ENCODE assay signal across 14 mouse cellular contexts in genomic region chr5:115438667-115439066, GRCm38 (mm10). TPM values are rescaled to one million over a fixed set of nuclear protein-coding genes. Genes with fewer than 3 reads are reported as not detected.
DNase-seq lines count a peak whose midpoint lies in the region; ATAC-seq and TF ChIP-seq lines count a peak whose summit lies in the region.
"Had no signal": no experiment of that assay in that cellular context is flagged by ENCODE, and none has a peak within 500 bp of the region (broad histone marks: within the 10 kb centered on the region; RNA-seq: fewer than 3 reads in every experiment).

No protein-coding gene starts in this region.

- H3K4me1 ChIP-seq in ES-Bruce4 (ENCODE audit: control insufficient read depth, insufficient read depth, low read length), result peaks cover 18% of the 10 kb centered on the region
- peaks cover 43% of the 10 kb centered on the region for H3K4me1 ChIP-seq in embryonic facial prominence, embryonic 11.5 days (ENCODE audit: control insufficient read depth, insufficient read depth, low read length)
- H3K4me1 ChIP-seq in hindbrain, embryonic 10.5 days (replicated peaks), result peaks cover 80% of the 10 kb centered on the region
- peaks cover 77% of the 10 kb centered on the region for H3K4me1 ChIP-seq in midbrain, embryonic 13.5 days (replicated peaks)
- H3K4me1 ChIP-seq: liver, embryonic 15.5 days had no signal

- H3K4me3 ChIP-seq in ES-Bruce4 (ENCODE audit: low read depth, low read length), result no peak overlapping the region
- H3K4me3 ChIP-seq in embryonic facial prominence, embryonic 11.5 days (ENCODE audit: low read depth, low read length), result no peak overlapping the region
- H3K4me3 ChIP-seq in hindbrain, embryonic 10.5 days, result peak overlapping the region; percentile 100
- peak overlapping the region; percentile 99 for H3K4me3 ChIP-seq in midbrain, embryonic 13.5 days (replicated peaks)
- H3K4me3 ChIP-seq: erythroblast, embryonic 14.5 days; liver, embryonic 15.5 days had no signal

- no peak for TF ChIP-seq EP300 in ES-Bruce4 (IDR thresholded peaks at IDR 0.05; ENCODE audit: insufficient read depth, low read depth, low read length)

- WGBS in embryonic facial prominence, embryonic 11.5 days, result 8% methylated on average over 7 of the region's 7 CpGs
- WGBS in hindbrain, embryonic 10.5 days, result 25% methylated on average over 7 of the region's 7 CpGs
- WGBS in midbrain, embryonic 13.5 days, result 14% methylated on average over 7 of the region's 7 CpGs

- TF ChIP-seq POLR2A in ES-Bruce4 (IDR thresholded peaks at IDR 0.05; ENCODE audit: insufficient read depth, low read length), result no peak

- H3K27ac ChIP-seq in ES-Bruce4 (ENCODE audit: insufficient read depth, low read length), result peak overlapping the region; percentile 33; the same call in 1 of the 2 replicates
- peak overlapping the region; percentile 99 for H3K27ac ChIP-seq in embryonic facial prominence, embryonic 11.5 days (replicated peaks; ENCODE audit: low read depth, low read length)
- H3K27ac ChIP-seq in hindbrain, embryonic 10.5 days, result peak overlapping the region; percentile 100
- peak overlapping the region; percentile 100 for H3K27ac ChIP-seq in midbrain, embryonic 13.5 days
- H3K27ac ChIP-seq: liver, embryonic 15.5 days had no signal

- ATAC-seq in embryonic facial prominence, embryonic 11.5 days (replicated peaks; ENCODE audit: insufficient number of reproducible peaks, low FRiP score, low TSS enrichment, low read depth), result no peak
- no peak for ATAC-seq in midbrain, embryonic 13.5 days

- no peak overlapping the region for H3K9ac ChIP-seq in ES-Bruce4 (ENCODE audit: low read depth, poor library complexity, severe bottlenecking)
- H3K9ac ChIP-seq in embryonic facial prominence, embryonic 11.5 days (replicated peaks; ENCODE audit: low read length), result peak overlapping the region; percentile 48
- peak overlapping the region; percentile 100 for H3K9ac ChIP-seq in midbrain, embryonic 13.5 days (replicated peaks)
- H3K9ac ChIP-seq: liver, embryonic 15.5 days had no signal

- no peak for TF ChIP-seq CTCF in ES-Bruce4 (IDR thresholded peaks at IDR 0.05; ENCODE audit: low read depth, low read length)

- no peaks in the 10 kb centered on the region for H3K36me3 ChIP-seq in ES-Bruce4 (ENCODE audit: control insufficient read depth, insufficient read depth, low read length, poor library complexity, severe bottlenecking)
- H3K36me3 ChIP-seq in embryonic facial prominence, embryonic 11.5 days (replicated peaks; ENCODE audit: control insufficient read depth, insufficient read depth, low read depth, low read length), result peaks cover 16% of the 10 kb centered on the region
- H3K36me3 ChIP-seq in hindbrain, embryonic 10.5 days, result peaks cover 93% of the 10 kb centered on the region
- H3K36me3 ChIP-seq in midbrain, embryonic 13.5 days, result peaks cover 53% of the 10 kb centered on the region
- H3K36me3 ChIP-seq: liver, embryonic 15.5 days had no signal

- DNase-seq in embryonic facial prominence, embryonic 11.5 days (ENCODE audit: low spot score), result no peak
- peak; percentile 58 for DNase-seq in hindbrain, embryonic 10.5 days (ENCODE audit: low spot score)
- no peak for DNase-seq in spleen, postnatal 10 days (ENCODE audit: low spot score in 2 of 2)
- DNase-seq in frontal cortex, postnatal 10 days (ENCODE audit: low spot score in 2 of 2), result no peak
- no peak for DNase-seq in gastrocnemius, adult 8-10 months (ENCODE audit: low spot score in 2 of 2)
- DNase-seq: cerebellum, adult 8-10 months; gastrocnemius, postnatal 25 days; kidney, adult 2 months had no signal

- H3K9me3 ChIP-seq in ES-Bruce4 (replicated peaks; ENCODE audit: control insufficient read depth, insufficient read depth, low read length, poor library complexity, severe bottlenecking), result no peaks in the 10 kb centered on the region
- H3K9me3 ChIP-seq in embryonic facial prominence, embryonic 11.5 days (replicated peaks; ENCODE audit: control insufficient read depth, low read length), result no peaks in the 10 kb centered on the region
- H3K9me3 ChIP-seq in hindbrain, embryonic 10.5 days, result no peaks in the 10 kb centered on the region
- H3K9me3 ChIP-seq in midbrain, embryonic 13.5 days, result no peaks in the 10 kb centered on the region
- H3K9me3 ChIP-seq: liver, embryonic 15.5 days had no signal

- peak overlapping the region; percentile 34 for H3K4me2 ChIP-seq in embryonic facial prominence, embryonic 11.5 days (ENCODE audit: low read depth, low read length)
- peak overlapping the region; percentile 96 for H3K4me2 ChIP-seq in midbrain, embryonic 13.5 days (replicated peaks)
- H3K4me2 ChIP-seq: liver, embryonic 15.5 days had no signal

- H3K27me3 ChIP-seq in ES-Bruce4 (ENCODE audit: control insufficient read depth, insufficient read depth, low read length, poor library complexity, severe bottlenecking), result no peaks in the 10 kb centered on the region
- H3K27me3 ChIP-seq in embryonic facial prominence, embryonic 11.5 days (ENCODE audit: control insufficient read depth, insufficient read depth, low read length), result no peaks in the 10 kb centered on the region
- H3K27me3 ChIP-seq in hindbrain, embryonic 10.5 days (ENCODE audit: insufficient read depth, poor library complexity, severe bottlenecking), result no peaks in the 10 kb centered on the region
- H3K27me3 ChIP-seq in midbrain, embryonic 13.5 days, result no peaks in the 10 kb centered on the region

RNA-seq across cellular contexts. Expression of gene Msi1, which starts 9.3 kb away (rescaled TPM):
- polyA plus RNA-seq in ES-Bruce4 (2011; ENCODE audit: insufficient read depth, insufficient read length, low read depth, missing spikeins), result 48.7 and 49.2 TPM in 2 replicates
- 52.4 and 53.9 TPM in 2 replicates for polyA plus RNA-seq in embryonic facial prominence, embryonic 11.5 days (2014; fragmentation: Nextera tagmentation; extraction: Ambion mirVana)
- 167 and 222 TPM in 2 replicates for polyA plus RNA-seq in hindbrain, embryonic 10.5 days (2016; fragmentation: Nextera tagmentation; extraction: Ambion mirVana)
- 112 and 133 TPM in 2 replicates for polyA plus RNA-seq in midbrain, embryonic 13.5 days (2015; fragmentation: Nextera tagmentation; extraction: Ambion mirVana)
- under 1 TPM in 2 of 4 experiments, not detected in 2; 0.19 to 0.27 TPM for total RNA-seq in gastrocnemius, adult 8-10 months (2022)

RNA-seq across cellular contexts. Expression of gene Pla2g1b, which starts 27.4 kb away (rescaled TPM):
- 55.4 and 63.2 TPM in 2 replicates for polyA plus RNA-seq in ES-Bruce4 (2011; ENCODE audit: insufficient read depth, insufficient read length, low read depth, missing spikeins)
- polyA plus RNA-seq in embryonic facial prominence, embryonic 11.5 days (2014; fragmentation: Nextera tagmentation; extraction: Ambion mirVana), result not detected in 2 replicates
- 0.51 TPM in 1 of 2 replicates, not detected in the other for polyA plus RNA-seq in hindbrain, embryonic 10.5 days (2016; fragmentation: Nextera tagmentation; extraction: Ambion mirVana)
- not detected in 2 replicates for polyA plus RNA-seq in midbrain, embryonic 13.5 days (2015; fragmentation: Nextera tagmentation; extraction: Ambion mirVana)
- total RNA-seq in gastrocnemius, adult 8-10 months (2022), result not detected
- total RNA-seq: gastrocnemius, postnatal 25 days; heart, postnatal 25 days; left cerebral cortex, adult 8-10 months had no signal
- polyA plus RNA-seq: erythroblast, embryonic 14.5 days; liver, embryonic 15.5 days had no signal

RNA-seq across cellular contexts. Expression of gene Sirt4, which starts 45.9 kb away (rescaled TPM):
- polyA plus RNA-seq in ES-Bruce4 (2011; ENCODE audit: insufficient read depth, insufficient read length, low read depth, missing spikeins), result 22.2 and 28.3 TPM in 2 replicates
- 12.7 and 17.2 TPM in 2 replicates for polyA plus RNA-seq in embryonic facial prominence, embryonic 11.5 days (2014; fragmentation: Nextera tagmentation; extraction: Ambion mirVana)
- 17.2 and 17.3 TPM in 2 replicates for polyA plus RNA-seq in hindbrain, embryonic 10.5 days (2016; fragmentation: Nextera tagmentation; extraction: Ambion mirVana)
- 26.1 and 28.7 TPM in 2 replicates for polyA plus RNA-seq in midbrain, embryonic 13.5 days (2015; fragmentation: Nextera tagmentation; extraction: Ambion mirVana)
- total RNA-seq in gastrocnemius, adult 8-10 months (2022), result 10 to 100 TPM in 1 of 4 experiments, 1 to 10 TPM in 3; 7.2 to 13.5 (median 9.4) TPM

Comparison
In these comparisons a context has a peak if more than half of its experiments do, and no peak if none do; other contexts are left out.
1. H3K27ac ChIP-seq: peak in every context shown above with its lines; median percentile 100 in hindbrain, embryonic 10.5 days; 100 in midbrain, embryonic 13.5 days; 99 in embryonic facial prominence, embryonic 11.5 days; 33 in ES-Bruce4.
2. H3K4me3 ChIP-seq: peak in hindbrain, embryonic 10.5 days (single experiment) and midbrain, embryonic 13.5 days (single experiment); none in ES-Bruce4 (single experiment) and embryonic facial prominence, embryonic 11.5 days (single experiment).
3. RNA of gene Pla2g1b, which starts 27.4 kb away (polyA plus RNA-seq): 55.4 to 63.2 TPM in ES-Bruce4; 0.51 TPM in hindbrain, embryonic 10.5 days, not detected in embryonic facial prominence, embryonic 11.5 days and not detected in midbrain, embryonic 13.5 days; every median in the first group is over 10 times any median in the second.